Mouse (Mus musculus): ENCODE measurements at regions not wholly inside any gene's neighbourhood (a gene's known extent, or its start where the extent isn't known, plus 50 kb on each side); places are given as distances from the start of the nearest gene placed in this dataset.
A peak's percentile ranks its signal among the peaks of the same experiment; 100 is the strongest.

GRCm38 (mm10) chr15:59201386-59201785 lies 312.3 kb downstream of the Gm49356 start:
- WGBS: 80% methylated on average over 7 of the region's 7 CpGs
- H3K4me1 ChIP-seq: peaks cover 32% of the 10 kb centered on the region
- no peaks in the 10 kb centered on the region for H3K27me3 ChIP-seq
- no peak for ATAC-seq (ENCODE audit: low FRiP score, low read depth)
- H3K9me3 ChIP-seq: no peaks in the 10 kb centered on the region
- no peak overlapping the region for H3K27ac ChIP-seq
- no peaks in the 10 kb centered on the region for H3K36me3 ChIP-seq
- H3K9ac ChIP-seq: no peak overlapping the region
- H3K4me3 ChIP-seq: no peak overlapping the region
- H3K4me2 ChIP-seq (replicated peaks): no peak overlapping the region

GRCm38 (mm10) chr15:59201894-59202670 lies 313.0 kb downstream of the Gm49356 start:
- WGBS: 82% methylated on average over 19 of the region's 19 CpGs
- H3K4me1 ChIP-seq: peaks cover 26% of the 10 kb centered on the region
- H3K4me2 ChIP-seq (replicated peaks): no peak overlapping the region
- no peaks in the 10 kb centered on the region for H3K36me3 ChIP-seq
- no peak overlapping the region for H3K9ac ChIP-seq
- no peak for ATAC-seq (ENCODE audit: low FRiP score, low read depth)
- H3K27me3 ChIP-seq: no peaks in the 10 kb centered on the region
- H3K27ac ChIP-seq: no peak overlapping the region; the same call in 1 of the 2 replicates
- no peaks in the 10 kb centered on the region for H3K9me3 ChIP-seq
- H3K4me3 ChIP-seq: no peak overlapping the region

DNA sequence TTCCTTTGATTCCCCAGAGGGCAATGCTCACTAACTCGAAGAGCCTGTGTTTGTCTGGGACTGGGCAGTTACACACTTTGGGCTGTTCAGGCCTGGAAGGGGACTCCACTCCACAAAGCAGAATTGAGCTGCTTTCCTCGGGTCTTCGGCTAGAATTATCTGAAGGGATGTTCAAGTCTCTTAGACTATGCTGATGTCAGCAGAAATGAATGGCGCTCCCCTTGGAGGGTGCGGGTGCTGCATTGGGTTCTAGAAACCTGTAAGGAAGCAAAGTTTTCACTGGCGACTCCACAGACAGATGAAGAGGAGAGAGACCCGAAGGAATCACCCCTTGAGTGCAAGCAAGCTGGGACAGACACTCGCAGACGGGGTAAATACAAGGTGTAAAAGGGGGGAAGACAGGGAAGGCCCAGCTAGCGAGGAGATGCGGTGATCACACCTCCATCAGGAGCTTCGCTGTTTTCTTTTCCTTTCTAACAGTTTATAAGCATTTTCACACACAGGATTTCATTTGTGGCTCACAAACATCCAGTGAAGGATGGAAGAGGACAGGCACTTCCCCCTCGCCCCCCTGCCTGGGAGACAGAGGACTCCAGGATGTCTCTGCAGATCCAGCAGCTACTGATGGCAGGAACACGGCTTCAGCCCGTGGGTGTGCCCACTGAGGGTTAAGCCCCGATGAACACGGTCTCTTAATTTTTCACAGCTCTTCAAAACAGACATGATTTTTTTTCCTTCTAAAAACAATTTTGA lies 314.2 kb downstream of the Gm49356 start:
- no peak for ATAC-seq (ENCODE audit: low FRiP score, low read depth)
- Histone ChIP-seq H3K9me3 (no peaks in the 10 kb centered on the region), H3K27ac (peak overlapping the region; percentile 16; the same call in 1 of the 2 replicates), H3K4me3 (no peak overlapping the region), H3K4me1 (peaks cover 14% of the 10 kb centered on the region), H3K9ac (no peak overlapping the region), H3K4me2 (replicated peaks) (no peak overlapping the region), H3K27me3 (no peaks in the 10 kb centered on the region), H3K36me3 (no peaks in the 10 kb centered on the region)
- 69% methylated on average over 17 of the region's 17 CpGs for WGBS

DNA sequence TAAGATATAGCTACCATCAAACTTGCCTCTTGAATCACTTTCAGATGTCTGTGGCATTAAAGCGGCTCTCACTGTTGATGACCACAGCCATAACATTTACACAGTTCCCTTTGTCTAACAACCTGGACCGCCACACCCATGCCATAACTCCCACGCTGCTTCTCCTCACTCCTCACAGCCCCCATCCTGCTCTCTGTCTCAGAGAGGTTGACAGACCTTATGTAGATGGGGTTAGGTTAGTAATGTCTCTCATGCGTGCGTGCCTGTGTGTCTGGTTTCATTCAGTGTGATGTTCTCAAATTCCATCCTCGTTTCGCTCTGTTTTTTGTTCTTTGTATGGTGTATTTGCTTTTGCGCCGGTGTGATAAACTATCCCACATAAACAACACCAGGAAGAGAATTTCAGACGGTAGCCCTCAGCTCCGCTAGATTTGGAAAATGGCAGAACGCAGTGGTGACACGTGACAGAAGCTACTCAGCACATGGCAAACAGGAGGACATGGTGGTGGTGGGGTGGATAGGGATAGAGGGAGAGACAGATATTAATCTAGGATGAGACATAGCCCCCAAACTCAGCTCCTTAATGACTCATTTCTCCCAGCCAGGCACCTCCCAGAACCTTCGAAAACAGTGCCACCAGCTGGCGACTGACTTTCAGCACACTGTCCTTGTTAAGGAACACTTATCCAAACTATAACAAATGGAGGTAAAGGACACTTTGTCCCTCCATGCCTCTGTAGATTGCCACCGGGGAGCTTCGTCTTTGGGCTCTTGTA lies 314.9 kb downstream of the Gm49356 start:
- Histone ChIP-seq H3K27me3 (no peaks in the 10 kb centered on the region), H3K4me1 (peaks cover 10% of the 10 kb centered on the region), H3K9ac (no peak overlapping the region), H3K36me3 (no peaks in the 10 kb centered on the region), H3K27ac (no peak overlapping the region), H3K4me3 (no peak overlapping the region), H3K9me3 (no peaks in the 10 kb centered on the region), H3K4me2 (replicated peaks) (no peak overlapping the region)
- no peak for ATAC-seq (ENCODE audit: low FRiP score, low read depth)
- 61% methylated on average over 17 of the region's 17 CpGs for WGBS

- ATAC-seq (ENCODE audit: low FRiP score, low read depth): no peak
- Histone ChIP-seq H3K9me3 (no peaks in the 10 kb centered on the region), H3K9ac (no peak overlapping the region), H3K36me3 (no peaks in the 10 kb centered on the region), H3K4me2 (replicated peaks) (no peak overlapping the region), H3K4me3 (no peak overlapping the region), H3K4me1 (peaks cover 10% of the 10 kb centered on the region), H3K27me3 (no peaks in the 10 kb centered on the region), H3K27ac (no peak overlapping the region)
- 80% methylated on average over 3 of the region's 3 CpGs for WGBS
Observed at GRCm38 (mm10) chr15:59205091-59205490, 316.0 kb downstream of the Gm49356 start.

DNA sequence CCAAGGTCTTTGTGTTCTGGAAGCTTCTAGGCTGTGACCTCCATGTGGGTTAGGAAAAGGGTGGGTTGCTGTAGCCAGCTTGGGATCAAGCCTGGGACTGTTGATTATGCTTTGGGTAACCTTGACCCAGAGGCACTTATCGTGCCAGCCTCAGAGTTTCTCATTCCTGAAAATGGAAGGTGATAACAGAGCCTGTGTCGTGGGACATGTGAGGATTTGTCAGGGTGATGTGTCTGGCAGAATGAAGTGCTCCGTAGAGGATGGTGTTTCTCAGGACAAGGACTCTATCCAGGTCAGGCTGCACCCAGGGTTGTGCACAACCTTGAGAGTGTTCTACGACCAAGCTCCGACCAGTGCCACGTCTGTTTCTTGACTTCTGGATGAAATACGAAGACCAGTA lies 316.4 kb downstream of the Gm49356 start:
- no peak overlapping the region for H3K4me3 ChIP-seq
- no peaks in the 10 kb centered on the region for H3K9me3 ChIP-seq
- H3K4me1 ChIP-seq: peaks cover 10% of the 10 kb centered on the region
- no peak for ATAC-seq (ENCODE audit: low FRiP score, low read depth)
- WGBS: 84% methylated on average over 7 of the region's 7 CpGs
- no peak overlapping the region for H3K4me2 ChIP-seq (replicated peaks)
- H3K27me3 ChIP-seq: no peaks in the 10 kb centered on the region
- H3K36me3 ChIP-seq: no peaks in the 10 kb centered on the region
- H3K9ac ChIP-seq: no peak overlapping the region
- H3K27ac ChIP-seq: no peak overlapping the region

GRCm38 (mm10) chr15:59206636-59207035 lies 317.5 kb downstream of the Gm49356 start:
- no peaks in the 10 kb centered on the region for H3K27me3 ChIP-seq
- no peak overlapping the region for H3K4me3 ChIP-seq
- H3K4me2 ChIP-seq (replicated peaks): no peak overlapping the region
- 72% methylated on average over 7 of the region's 7 CpGs for WGBS
- no peaks in the 10 kb centered on the region for H3K9me3 ChIP-seq
- no peaks in the 10 kb centered on the region for H3K36me3 ChIP-seq
- no peak overlapping the region for H3K9ac ChIP-seq
- no peak overlapping the region for H3K27ac ChIP-seq
- no peak for ATAC-seq (ENCODE audit: low FRiP score, low read depth)
- peaks cover 9% of the 10 kb centered on the region for H3K4me1 ChIP-seq

GRCm38 (mm10) chr15:59207976-59208375 lies 318.9 kb downstream of the Gm49356 start:
- H3K27ac ChIP-seq: no peak overlapping the region
- no peak for ATAC-seq (ENCODE audit: low FRiP score, low read depth)
- WGBS: 62% methylated on average over 4 of the region's 4 CpGs

GRCm38 (mm10) chr15:59212362-59212761 lies 323.3 kb downstream of the Gm49356 start:
- Histone ChIP-seq H3K4me1 (no peaks in the 10 kb centered on the region), H3K36me3 (no peaks in the 10 kb centered on the region), H3K9ac (no peak overlapping the region), H3K27ac (no peak overlapping the region), H3K9me3 (no peaks in the 10 kb centered on the region), H3K4me3 (no peak overlapping the region), H3K27me3 (no peaks in the 10 kb centered on the region), H3K4me2 (replicated peaks) (no peak overlapping the region)
- ATAC-seq (ENCODE audit: low FRiP score, low read depth): no peak
- WGBS: 63% methylated on average over 3 of the region's 3 CpGs

More at GRCm38 (mm10) chr15:59207976-59208375, 318.9 kb downstream of the Gm49356 start:
- Histone ChIP-seq H3K4me2 (replicated peaks) (no peak overlapping the region), H3K9ac (no peak overlapping the region), H3K36me3 (no peaks in the 10 kb centered on the region), H3K9me3 (no peaks in the 10 kb centered on the region), H3K27me3 (no peaks in the 10 kb centered on the region), H3K4me3 (no peak overlapping the region), H3K4me1 (no peaks in the 10 kb centered on the region; the same call in 1 of the 2 replicates)

DNA sequence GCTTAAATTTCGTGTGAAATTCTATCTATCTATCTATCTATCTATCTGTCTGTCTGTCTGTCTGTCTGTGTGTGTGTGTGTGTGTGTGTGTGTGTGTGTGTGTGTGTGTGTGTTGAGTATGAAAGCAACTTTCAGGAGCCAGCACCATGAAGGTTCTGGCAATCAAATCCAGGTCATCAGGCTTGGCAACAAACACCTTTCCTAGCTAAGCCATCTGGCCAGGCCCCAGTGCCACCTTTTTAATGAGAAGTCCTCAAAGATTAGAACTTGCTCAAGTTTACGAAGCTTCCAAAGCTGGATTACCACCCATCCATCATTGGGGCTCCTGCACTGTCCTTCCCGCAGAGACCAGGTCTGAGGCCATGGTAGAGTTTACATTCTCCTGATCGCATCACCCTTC lies 325.0 kb downstream of the Gm49356 start:
- 81% methylated on average over 4 of the region's 4 CpGs for WGBS
- no peak overlapping the region for H3K4me2 ChIP-seq (replicated peaks)
- H3K9me3 ChIP-seq: no peaks in the 10 kb centered on the region
- H3K9ac ChIP-seq: no peak overlapping the region
- no peak overlapping the region for H3K4me3 ChIP-seq
- H3K27me3 ChIP-seq: no peaks in the 10 kb centered on the region
- H3K4me1 ChIP-seq: no peaks in the 10 kb centered on the region
- no peaks in the 10 kb centered on the region for H3K36me3 ChIP-seq
- ATAC-seq (ENCODE audit: low FRiP score, low read depth): no peak
- H3K27ac ChIP-seq: no peak overlapping the region

GRCm38 (mm10) chr15:59215239-59215638 lies 326.1 kb downstream of the Gm49356 start:
- no peaks in the 10 kb centered on the region for H3K9me3 ChIP-seq
- no peak for ATAC-seq (ENCODE audit: low FRiP score, low read depth)
- WGBS: 78% methylated on average over 4 of the region's 4 CpGs

GRCm38 (mm10) chr15:59217481-59217880 lies 328.4 kb downstream of the Gm49356 start:
- no peaks in the 10 kb centered on the region for H3K4me1 ChIP-seq
- H3K9me3 ChIP-seq: no peaks in the 10 kb centered on the region
- H3K4me2 ChIP-seq (replicated peaks): no peak overlapping the region
- no peaks in the 10 kb centered on the region for H3K36me3 ChIP-seq
- 83% methylated on average over 9 of the region's 9 CpGs for WGBS
- H3K27ac ChIP-seq: no peak overlapping the region
- H3K4me3 ChIP-seq: no peak overlapping the region
- H3K27me3 ChIP-seq: no peaks in the 10 kb centered on the region
- no peak overlapping the region for H3K9ac ChIP-seq
- no peak for ATAC-seq (ENCODE audit: low FRiP score, low read depth)

More at GRCm38 (mm10) chr15:59215239-59215638, 326.1 kb downstream of the Gm49356 start:
- no peak overlapping the region for H3K4me2 ChIP-seq (replicated peaks)
- H3K4me1 ChIP-seq: no peaks in the 10 kb centered on the region
- H3K9ac ChIP-seq: no peak overlapping the region
- H3K4me3 ChIP-seq: no peak overlapping the region
- H3K27me3 ChIP-seq: no peaks in the 10 kb centered on the region
- H3K36me3 ChIP-seq: no peaks in the 10 kb centered on the region
- H3K27ac ChIP-seq: no peak overlapping the region

Measured in limb, embryonic 13.5 days (tissue).